In genomic region chr3:152866035-152866965, GRCm38 (mm10) we compare ENCODE assay signal across 20 mouse cellular contexts.
DNase-seq lines count a peak whose midpoint lies in the region; ATAC-seq and TF ChIP-seq lines count a peak whose summit lies in the region.
"Had no signal": no experiment of that assay in that cellular context is flagged by ENCODE, and none has a peak within 500 bp of the region (broad histone marks: within the 10 kb centered on the region; RNA-seq: fewer than 3 reads in every experiment).

No protein-coding gene starts in this region.

- H3K9me3 ChIP-seq in hindbrain, embryonic 10.5 days, result no peaks in the 10 kb centered on the region
- H3K9me3 ChIP-seq in limb, embryonic 10.5 days (replicated peaks), result no peaks in the 10 kb centered on the region
- H3K9me3 ChIP-seq in intestine, postnatal 0 days (ENCODE audit: control insufficient read depth), result no peaks in the 10 kb centered on the region
- H3K9me3 ChIP-seq: embryonic facial prominence, embryonic 12.5 days; limb, embryonic 15.5 days; midbrain, embryonic 10.5 days had no signal

- H3K27ac ChIP-seq in hindbrain, embryonic 10.5 days, result peak overlapping the region; percentile 45
- no peak overlapping the region for H3K27ac ChIP-seq in limb, embryonic 10.5 days
- H3K27ac ChIP-seq in left cerebral cortex, adult 2 months, result no peak overlapping the region
- no peak overlapping the region for H3K27ac ChIP-seq in intestine, postnatal 0 days (ENCODE audit: low read depth, low read length)
- H3K27ac ChIP-seq: embryonic facial prominence, embryonic 12.5 days; limb, embryonic 15.5 days; midbrain, embryonic 10.5 days had no signal

- intact Hi-C loops in left cerebral cortex, adult 2 months (cut with DNase I), result loop anchor here (5.0 to 10.0 kb wide), 2 partner anchors 106 to 209 kb away; no protein-coding TSS in a partner anchor

- H3K9ac ChIP-seq in intestine, postnatal 0 days (ENCODE audit: low read depth, low read length), result no peak overlapping the region
- H3K9ac ChIP-seq: embryonic facial prominence, embryonic 12.5 days; limb, embryonic 15.5 days; liver, postnatal 0 days had no signal

- TF ChIP-seq CTCF in left cerebral cortex, adult 2 months (IDR thresholded peaks at IDR 0.05), result no peak
- TF ChIP-seq CTCF in intestine, postnatal 0 days (IDR thresholded peaks at IDR 0.05; ENCODE audit: low read depth), result no peak

- no peak overlapping the region for H3K4me2 ChIP-seq in intestine, postnatal 0 days (replicated peaks; ENCODE audit: low read depth)
- H3K4me2 ChIP-seq: embryonic facial prominence, embryonic 12.5 days; limb, embryonic 15.5 days had no signal

- WGBS in hindbrain, embryonic 10.5 days, result 84% methylated on average over 22 of the region's 22 CpGs
- whole genome bisulfite sequencing in limb, embryonic 10.5 days, result 89% methylated on average over 22 of the region's 22 CpGs
- 83% methylated on average over 22 of the region's 22 CpGs for WGBS in intestine, postnatal 0 days

- no peaks in the 10 kb centered on the region; the same call in 1 of the 2 replicates for H3K27me3 ChIP-seq in hindbrain, embryonic 10.5 days (ENCODE audit: insufficient read depth, poor library complexity, severe bottlenecking)
- no peaks in the 10 kb centered on the region for H3K27me3 ChIP-seq in limb, embryonic 10.5 days (ENCODE audit: low read depth, poor library complexity, severe bottlenecking)
- no peaks in the 10 kb centered on the region for H3K27me3 ChIP-seq in intestine, postnatal 0 days (replicated peaks; ENCODE audit: control insufficient read depth, insufficient read depth, low read length)
- H3K27me3 ChIP-seq: embryonic facial prominence, embryonic 12.5 days; limb, embryonic 15.5 days had no signal

- DNase-seq in frontal cortex, postnatal 25 days (ENCODE audit: low spot score in 2 of 2), result no peak
- peak; percentile 56 for DNase-seq in 3134 (ENCODE audit: extremely low read depth, insufficient read length, low spot score)
- no peak for DNase-seq in hindbrain, embryonic 10.5 days (ENCODE audit: low spot score)
- DNase-seq in mesoderm, embryonic 11.5 days (ENCODE audit: low read depth, low spot score), result peak; percentile 30
- no peak for DNase-seq in limb, embryonic 10.5 days (ENCODE audit: low spot score)
- no peak for DNase-seq in left cerebral cortex, adult 2 months (ENCODE audit: extremely low spot score in 1 of 2, low spot score in 2 of 2)
- DNase-seq: adrenal gland, postnatal 14 days; cerebellum, adult 9-10 months; heart, adult 18-20 months; kidney, adult 2 months; kidney, postnatal 25 days; layer of hippocampus, adult 9-11 months; liver, postnatal 0 days had no signal

- H3K4me1 ChIP-seq in hindbrain, embryonic 10.5 days (replicated peaks), result peaks cover 21% of the 10 kb centered on the region
- no peaks in the 10 kb centered on the region for H3K4me1 ChIP-seq in limb, embryonic 10.5 days
- H3K4me1 ChIP-seq in intestine, postnatal 0 days (replicated peaks; ENCODE audit: control insufficient read depth, insufficient read depth, low read length), result no peaks in the 10 kb centered on the region
- H3K4me1 ChIP-seq: embryonic facial prominence, embryonic 12.5 days; limb, embryonic 15.5 days had no signal

- H3K36me3 ChIP-seq in hindbrain, embryonic 10.5 days, result no peaks in the 10 kb centered on the region
- H3K36me3 ChIP-seq in limb, embryonic 10.5 days, result no peaks in the 10 kb centered on the region
- no peaks in the 10 kb centered on the region for H3K36me3 ChIP-seq in intestine, postnatal 0 days (ENCODE audit: control insufficient read depth, insufficient read depth)
- H3K36me3 ChIP-seq: embryonic facial prominence, embryonic 12.5 days; limb, embryonic 15.5 days; midbrain, embryonic 10.5 days had no signal

- no peak overlapping the region for H3K4me3 ChIP-seq in hindbrain, embryonic 10.5 days
- H3K4me3 ChIP-seq in limb, embryonic 10.5 days, result no peak overlapping the region
- no peak overlapping the region for H3K4me3 ChIP-seq in left cerebral cortex, adult 2 months
- H3K4me3 ChIP-seq in intestine, postnatal 0 days (ENCODE audit: low read depth, low read length), result no peak overlapping the region
- H3K4me3 ChIP-seq: embryonic facial prominence, embryonic 12.5 days; limb, embryonic 15.5 days; midbrain, embryonic 10.5 days; myocyte had no signal

- peak; percentile 38; the same call in 1 of the 2 replicates for ATAC-seq in frontal cortex, adult (ENCODE audit: low TSS enrichment)
- no peak for ATAC-seq in intestine, postnatal 0 days
- ATAC-seq: activated CD4-positive, CD25-positive, alpha-beta regulatory T cell, adult 4 months; liver, postnatal 0 days had no signal

Comparison
In these comparisons a context has a peak if more than half of its experiments do, and no peak if none do; other contexts are left out.
1. DNase-seq: peak in 3134 (single experiment) and mesoderm, embryonic 11.5 days (single experiment); none in frontal cortex, postnatal 25 days (0 of 2), hindbrain, embryonic 10.5 days (single experiment), limb, embryonic 10.5 days (single experiment) and left cerebral cortex, adult 2 months (0 of 2).